Mouse (Mus musculus) kidney, adult 2 months (tissue): ENCODE results near the gene Tnrc6a.

Source experiments
- CTCF ChIP-seq: fragments of 200-500 bp; conservative IDR thresholded peaks from 2 replicates; pipeline ENCODE4 v1.5.1; 2011; ENCODE audit warnings: low read depth, mild to moderate bottlenecking, control low read depth, low read length, moderate library complexity, mixed read lengths; ENCODE audit not compliant: insufficient read depth, insufficient read length
- POLR2A ChIP-seq: fragments of 200-500 bp; IDR thresholded peaks from one replicate; pipeline ENCODE4 v1.6.1; 2011; ENCODE audit warnings: low read depth, low read length, control low read depth

DNA sequence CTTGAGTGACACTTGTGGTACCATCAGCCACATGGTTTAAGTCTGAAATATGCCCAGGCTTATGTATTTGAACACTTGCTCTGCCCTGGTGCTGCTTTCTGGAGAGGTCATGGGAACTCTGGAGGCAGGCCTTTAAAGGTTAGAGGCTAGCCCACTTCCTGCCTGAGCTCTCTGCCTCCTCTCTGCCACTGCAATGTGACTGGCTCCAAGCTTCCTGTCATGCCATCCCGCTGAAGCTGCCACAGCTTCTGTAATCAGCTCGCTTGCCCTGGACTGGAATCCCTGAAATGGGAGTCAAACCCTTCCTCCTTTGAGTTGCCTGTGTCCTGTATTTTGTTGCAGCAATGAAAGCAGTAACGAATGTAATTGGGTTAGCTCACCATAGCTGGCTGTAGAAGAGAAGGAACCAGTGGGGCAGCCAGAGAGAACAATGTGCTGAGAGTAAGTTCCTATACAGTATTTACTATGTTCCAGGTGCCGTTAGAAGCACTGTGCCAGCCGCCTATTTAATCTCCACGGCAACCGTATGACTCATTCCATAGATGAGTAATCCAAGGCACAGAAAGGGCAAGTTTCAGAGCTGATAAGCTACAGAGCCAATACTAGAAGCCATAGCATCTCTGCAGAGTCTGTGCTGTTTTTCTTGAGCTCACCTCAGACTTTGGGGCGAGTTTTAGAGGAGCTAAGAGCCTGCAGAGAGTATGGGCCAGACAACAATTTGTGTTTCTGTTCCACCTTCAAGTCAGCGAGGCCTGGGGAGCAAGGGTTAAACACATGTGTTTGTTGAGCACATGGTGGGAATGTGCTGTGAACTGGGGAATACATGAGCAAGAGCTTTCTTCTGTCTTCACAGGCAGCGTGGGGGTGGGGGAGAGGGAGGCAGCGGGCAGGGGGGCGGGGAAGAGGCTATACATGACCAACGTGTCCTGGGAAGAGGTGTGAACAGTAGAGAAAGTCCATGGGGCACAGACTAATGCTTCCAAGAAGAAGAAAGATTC, 15.3 kb upstream of the Tnrc6a start:
- TF ChIP-seq POLR2A (no peak), CTCF (no peak)
